Mouse (Mus musculus) cerebellum, adult 2 months (tissue): ENCODE data around the gene AU015836.

ENCODE experiments used
- CTCF ChIP-seq: fragments of 200-500 bp; IDR thresholded peaks from 2 replicates; pipeline ENCODE4 v1.5.1; 2011; ENCODE audit warnings: low read depth, mild to moderate bottlenecking, control low read depth, low read length, moderate library complexity, borderline replicate concordance; ENCODE audit not compliant: insufficient read depth
- POLR2A ChIP-seq: fragments of 200-500 bp; IDR thresholded peaks from 2 replicates; pipeline ENCODE4 v1.6.1; 2011; ENCODE audit warnings: low read length, control low read depth, borderline replicate concordance; ENCODE audit not compliant: insufficient read depth

- TF ChIP-seq POLR2A (no peak), CTCF (no peak)
Observed at GRCm38 (mm10) chrX:93931694-93932093, 36.8 kb upstream of the AU015836 start.
